Mouse (Mus musculus) erythroblast, adult 5-6 weeks (primary cell): ENCODE measurements around the gene Madd. TPM values are rescaled to one million over a fixed set of nuclear protein-coding genes. Genes with fewer than 3 reads are reported as not detected.

Experiments used
- ATAC-seq: replicated peaks from 2 replicates; pipeline ENCODE4 v1.8.0; 2016; ENCODE audit warnings: moderate number of reproducible peaks, mild to moderate bottlenecking, moderate TSS enrichment, inconsistent platforms; ENCODE audit not compliant: poor library complexity, low FRiP score, severe bottlenecking
- total RNA-seq, 2 experiments: library from RNA; stranded (forward) in 1 of 2; stranded (reverse) in 1 of 2; fragments of 150-400 nt in 1 of 2; fragments of 200-764, 138-1000 nt in 1 of 2; gene quantifications; 2 replicates each; pipeline versions ENCODE4 v1.2.3 to v1.2.4; 2015 to 2017; ENCODE audit warnings: low replicate concordance in 2 of 2

Madd gene
- total RNA-seq, 2 experiments from 2014 or later, result 16.4 to 31.5 TPM

- no peak for ATAC-seq
Observed at GRCm38 (mm10) chr2:91179825-91180224, 3.8 kb downstream of the Madd start.

GRCm38 (mm10) chr2:91176234-91176633 is 7.4 kb downstream of the Madd start:
- ATAC-seq, result no peak

GRCm38 (mm10) chr2:91175490-91175889 is 8.1 kb downstream of the Madd start:
- ATAC-seq, result no peak

- no peak for ATAC-seq
Observed at GRCm38 (mm10) chr2:91169587-91170322, 13.9 kb downstream of the Madd start.

GRCm38 (mm10) chr2:91167629-91168028 is 16.0 kb downstream of the Madd start:
- no peak for ATAC-seq

- ATAC-seq, result no peak
Observed at GRCm38 (mm10) chr2:91164991-91165390, 18.6 kb downstream of the Madd start.

- ATAC-seq, result no peak
Observed at GRCm38 (mm10) chr2:91163532-91163931, 20.1 kb downstream of the Madd start.

- no peak for ATAC-seq
Observed at GRCm38 (mm10) chr2:91162952-91163351, 20.7 kb downstream of the Madd start.

- no peak for ATAC-seq
Observed at GRCm38 (mm10) chr2:91160591-91160990, 23.0 kb downstream of the Madd start.

GRCm38 (mm10) chr2:91157002-91157752 is 26.5 kb downstream of the Madd start:
- ATAC-seq, result no peak

GRCm38 (mm10) chr2:91154091-91154490 is 29.5 kb downstream of the Madd start:
- ATAC-seq, result no peak

- no peak for ATAC-seq
Observed at GRCm38 (mm10) chr2:91152885-91153377, 30.7 kb downstream of the Madd start.

- ATAC-seq, result no peak
Observed at GRCm38 (mm10) chr2:91151331-91151730, 32.3 kb downstream of the Madd start.

GRCm38 (mm10) chr2:91148101-91148500 is 35.5 kb downstream of the Madd start:
- no peak for ATAC-seq

GRCm38 (mm10) chr2:91143401-91143800 is 40.2 kb downstream of the Madd start:
- ATAC-seq, result no peak

GRCm38 (mm10) chr2:91142920-91143319 is 40.7 kb downstream of the Madd start:
- no peak for ATAC-seq

GRCm38 (mm10) chr2:91139764-91140163 is 43.9 kb downstream of the Madd start:
- no peak for ATAC-seq

GRCm38 (mm10) chr2:91139311-91139710 is 44.3 kb downstream of the Madd start:
- no peak for ATAC-seq

- no peak for ATAC-seq
Observed at GRCm38 (mm10) chr2:91137481-91137880, 46.2 kb downstream of the Madd start.

GRCm38 (mm10) chr2:91136513-91137412 is 46.9 kb downstream of the Madd start:
- ATAC-seq, result no peak
